Mouse (Mus musculus) intestine, postnatal 0 days (tissue): ENCODE measurements around the gene Flywch1. TPM values are rescaled to one million over a fixed set of nuclear protein-coding genes. Genes with fewer than 3 reads are reported as not detected.
A peak's percentile ranks its signal among the peaks of the same experiment; 100 is the strongest.

Experiments used
- ATAC-seq: fragments of 200-750 bp; cut with Nextera tagmentation; 2 replicates; pipeline ENCODE4 v1.8.0; 2017; ENCODE audit warnings: mild to moderate bottlenecking, moderate TSS enrichment, moderate library complexity
- H3K27ac ChIP-seq: fragments of 300-500 bp; sonication (generic); 2 replicates; pipeline ENCODE4 v1.5.1; 2014; ENCODE audit warnings: mild to moderate bottlenecking, low read depth, low read length, moderate library complexity
- H3K27me3 ChIP-seq: fragments of 300-500 bp; sonication (generic); replicated peaks from 2 replicates; pipeline ENCODE4 v1.6.1; 2014; ENCODE audit warnings: low read length, mixed read lengths; ENCODE audit not compliant: control insufficient read depth, insufficient read depth
- H3K36me3 ChIP-seq: fragments of 300-500 bp; sonication (generic); 2 replicates; pipeline ENCODE4 v1.6.1; 2014; ENCODE audit warnings: mild to moderate bottlenecking, moderate library complexity; ENCODE audit not compliant: control insufficient read depth, insufficient read depth
- H3K4me1 ChIP-seq: fragments of 300-500 bp; sonication (generic); replicated peaks from 2 replicates; pipeline ENCODE4 v1.6.1; 2014; ENCODE audit warnings: antibody characterized with exemption, low read length, mixed read lengths; ENCODE audit not compliant: control insufficient read depth, insufficient read depth
- H3K4me2 ChIP-seq: fragments of 300-500 bp; sonication (generic); replicated peaks from 2 replicates; pipeline ENCODE4 v1.6.1; 2014; ENCODE audit warnings: low read depth, mild to moderate bottlenecking, moderate library complexity
- H3K4me3 ChIP-seq: fragments of 300-500 bp; sonication (generic); 2 replicates; pipeline ENCODE4 v1.5.1; 2014; ENCODE audit warnings: low read depth, low read length
- H3K9ac ChIP-seq: fragments of 300-500 bp; sonication (generic); 2 replicates; pipeline ENCODE4 v1.6.1; 2014; ENCODE audit warnings: mild to moderate bottlenecking, low read depth, low read length
- H3K9me3 ChIP-seq: fragments of 300-500 bp; sonication (generic); 2 replicates; pipeline ENCODE4 v1.6.1; 2016; ENCODE audit warnings: mixed run types; ENCODE audit not compliant: control insufficient read depth
- CTCF ChIP-seq: sonication (generic); IDR thresholded peaks from 2 replicates; pipeline ENCODE4 v1.5.1; 2016; ENCODE audit warnings: low read depth, mild to moderate bottlenecking, control low read depth, antibody characterized with exemption, moderate library complexity
- WGBS: fragments of 180-500 bp; shearing (Covaris S2); extraction: QIAGEN DNeasy Blood & Tissue Kit; methylation state at CpG from one replicate; pipeline ENCODE4 v1.1.7; 2014; 5-methylcytosine and 5-hydroxymethylcytosine counted together
- polyA plus RNA-seq: library from polyadenylated mRNA; unstranded; fragments of >200 nt; fragmentation: Nextera tagmentation; extraction: Ambion mirVana; gene quantifications from 2 replicates; pipeline ENCODE4 v1.2.1, GENCODE M21; 2015

The Flywch1 gene
- polyA plus RNA-seq, 1 experiment from 2014 or later = 36.8 TPM

GRCm38 (mm10) chr17:23747471-23747870 is 23.9 kb downstream of the Flywch1 start:
- Histone ChIP-seq H3K9me3 (no peaks in the 10 kb centered on the region), H3K27me3 (peaks cover 30% of the 10 kb centered on the region), H3K36me3 (peaks cover 11% of the 10 kb centered on the region; the same call in 1 of the 2 replicates), H3K4me2 (no peak overlapping the region), H3K4me3 (no peak overlapping the region), H3K27ac (no peak overlapping the region), H3K9ac (no peak overlapping the region), H3K4me1 (no peaks in the 10 kb centered on the region; the same call in 1 of the 2 replicates)
- no peak for ATAC-seq
- 77% methylated on average over 3 of the region's 3 CpGs for WGBS
- TF ChIP-seq CTCF = no peak

GRCm38 (mm10) chr17:23746767-23747166 is 24.6 kb downstream of the Flywch1 start:
- ATAC-seq = no peak
- Histone ChIP-seq H3K27me3 (peaks cover 37% of the 10 kb centered on the region), H3K27ac (no peak overlapping the region), H3K4me3 (no peak overlapping the region), H3K36me3 (peaks cover 9% of the 10 kb centered on the region; the same call in 1 of the 2 replicates), H3K9me3 (no peaks in the 10 kb centered on the region), H3K4me1 (peaks cover 4% of the 10 kb centered on the region; the same call in 1 of the 2 replicates), H3K4me2 (no peak overlapping the region), H3K9ac (no peak overlapping the region)
- TF ChIP-seq CTCF = no peak
- WGBS = 76% methylated on average over 3 of the region's 3 CpGs

- TF ChIP-seq CTCF = peak; percentile 56
- no peak for ATAC-seq
- Histone ChIP-seq H3K36me3 (peaks cover 4% of the 10 kb centered on the region; the same call in 1 of the 2 replicates), H3K27ac (no peak overlapping the region), H3K4me3 (peak overlapping the region; percentile 29), H3K4me1 (peaks cover 4% of the 10 kb centered on the region; the same call in 1 of the 2 replicates), H3K9me3 (no peaks in the 10 kb centered on the region), H3K4me2 (peak overlapping the region; percentile 68), H3K9ac (no peak overlapping the region), H3K27me3 (peaks cover 42% of the 10 kb centered on the region)
- WGBS = 19% methylated on average over 12 of the region's 12 CpGs
These were observed 25.1 kb downstream of the Flywch1 start for GRCm38 (mm10) chr17:23746311-23746710.

- peaks cover 44% of the 10 kb centered on the region for H3K27me3 ChIP-seq
These were observed 25.8 kb downstream of the Flywch1 start, which contains the start of gene Kremen2 for GRCm38 (mm10) chr17:23745301-23746251. Kremen2 (minus strand) TSS chr17:23745833.

GRCm38 (mm10) chr17:23744651-23745050 is 26.8 kb downstream of the Flywch1 start:
- Histone ChIP-seq H3K9ac (no peak overlapping the region), H3K4me2 (peak overlapping the region; percentile 68), H3K9me3 (no peaks in the 10 kb centered on the region), H3K36me3 (no peaks in the 10 kb centered on the region), H3K4me3 (peak overlapping the region; percentile 29; the same call in 1 of the 2 replicates), H3K27me3 (peaks cover 44% of the 10 kb centered on the region), H3K4me1 (peaks cover 4% of the 10 kb centered on the region; the same call in 1 of the 2 replicates), H3K27ac (no peak overlapping the region)
- no peak for TF ChIP-seq CTCF
- WGBS = 8% methylated on average over 14 of the region's 14 CpGs
- ATAC-seq = no peak

More at GRCm38 (mm10) chr17:23745301-23746251, 25.8 kb downstream of the Flywch1 start, which contains the start of gene Kremen2:
- Histone ChIP-seq H3K27ac (no peak within 1 kb of the TSS), H3K4me1 (peaks cover 4% of the 10 kb centered on the region; the same call in 1 of the 2 replicates), H3K4me2 (peak within 1 kb of the TSS; percentile 68), H3K9me3 (no peaks in the 10 kb centered on the region), H3K36me3 (no peaks in the 10 kb centered on the region), H3K4me3 (peak within 1 kb of the TSS; percentile 29), H3K9ac (no peak within 1 kb of the TSS)
- TF ChIP-seq CTCF = no peak
- WGBS = under 1% methylated on average over 43 of the region's 45 CpGs
- ATAC-seq = no peak

- peaks cover 4% of the 10 kb centered on the region; the same call in 1 of the 2 replicates for H3K4me1 ChIP-seq
- no peaks in the 10 kb centered on the region for H3K36me3 ChIP-seq
- H3K4me3 ChIP-seq = no peak overlapping the region
- no peak overlapping the region for H3K27ac ChIP-seq
- H3K9me3 ChIP-seq = no peaks in the 10 kb centered on the region
- ATAC-seq = no peak
- H3K9ac ChIP-seq = no peak overlapping the region
- no peak for TF ChIP-seq CTCF
- 0 out of 2 replicates have a peak overlapping the region, but pooled peaks have one; percentile 68 for H3K4me2 ChIP-seq
- H3K27me3 ChIP-seq = peaks cover 44% of the 10 kb centered on the region
- 29% methylated on average over 8 of the region's 8 CpGs for WGBS
These were observed 27.3 kb downstream of the Flywch1 start for GRCm38 (mm10) chr17:23744076-23744475.
